Mouse (Mus musculus) layer of hippocampus, adult 8-10 months (tissue): Measurements from ENCODE around the gene Isg20. TPM values are rescaled to one million over a fixed set of nuclear protein-coding genes. Genes with fewer than 3 reads are reported as not detected.

ENCODE experiments used
- DNase-seq, 2 experiments: peaks; one replicate each; pipeline ENCODE4 v3.0.0; 2022; ENCODE audit warnings: low spot score in 2 of 2
- microRNA-seq, 2 experiments: library from miRNA; unstranded; fragments of <30 nt; microRNA quantifications; one replicate each; pipeline ENCODE4 v1.2.0; 2022
- total RNA-seq, 4 experiments: library from RNA; stranded (reverse); gene quantifications; 2 replicates each; pipeline ENCODE4 v1.2.4; 2022

The Isg20 gene
- total RNA-seq, 4 experiments from 2014 or later: 0.83 to 1.4 (median 1.0) TPM; not detected in 1

DNA sequence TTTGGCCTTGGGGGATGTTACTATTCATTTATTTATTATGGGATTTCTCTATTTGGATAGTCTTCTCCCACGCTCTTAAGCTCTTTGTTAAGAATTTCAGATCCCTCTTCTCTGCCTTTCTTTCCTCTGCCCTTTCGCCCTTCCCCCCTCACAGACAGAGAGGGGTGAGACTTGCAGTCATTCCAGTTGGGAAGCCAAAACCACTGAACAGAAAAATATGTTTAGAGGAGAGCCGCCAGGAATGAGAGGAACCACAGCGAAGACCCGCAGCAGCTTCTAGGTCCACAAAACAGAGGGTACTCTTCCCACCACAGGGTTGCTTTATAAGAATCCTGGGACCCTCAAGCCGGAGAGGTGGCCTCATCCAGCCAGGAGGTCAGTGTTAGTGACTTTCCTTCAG, 41.4 kb downstream of the Isg20 start:
- DNase-seq: no peak

DNA sequence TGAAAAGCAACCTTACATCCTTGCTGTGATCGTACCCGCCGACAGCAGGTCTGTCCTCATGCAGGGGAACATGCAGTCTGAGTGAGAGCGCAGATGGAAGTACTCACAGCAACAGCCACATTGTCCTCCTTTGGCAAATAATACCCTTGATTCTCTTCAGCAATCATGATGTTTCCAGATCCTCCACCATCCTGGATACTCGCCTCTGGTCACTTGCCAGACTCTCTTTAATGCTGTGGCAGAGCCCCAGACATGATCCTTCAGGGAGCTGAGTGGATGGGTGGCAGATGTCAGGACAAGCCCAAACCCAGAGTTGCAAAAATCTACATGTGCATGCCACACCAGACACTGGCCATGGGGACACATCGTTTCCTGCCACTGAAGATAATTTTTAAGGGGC, 41.9 kb downstream of the Isg20 start:
- peak in 1 of 2 experiments; percentile 14 for DNase-seq

DNA sequence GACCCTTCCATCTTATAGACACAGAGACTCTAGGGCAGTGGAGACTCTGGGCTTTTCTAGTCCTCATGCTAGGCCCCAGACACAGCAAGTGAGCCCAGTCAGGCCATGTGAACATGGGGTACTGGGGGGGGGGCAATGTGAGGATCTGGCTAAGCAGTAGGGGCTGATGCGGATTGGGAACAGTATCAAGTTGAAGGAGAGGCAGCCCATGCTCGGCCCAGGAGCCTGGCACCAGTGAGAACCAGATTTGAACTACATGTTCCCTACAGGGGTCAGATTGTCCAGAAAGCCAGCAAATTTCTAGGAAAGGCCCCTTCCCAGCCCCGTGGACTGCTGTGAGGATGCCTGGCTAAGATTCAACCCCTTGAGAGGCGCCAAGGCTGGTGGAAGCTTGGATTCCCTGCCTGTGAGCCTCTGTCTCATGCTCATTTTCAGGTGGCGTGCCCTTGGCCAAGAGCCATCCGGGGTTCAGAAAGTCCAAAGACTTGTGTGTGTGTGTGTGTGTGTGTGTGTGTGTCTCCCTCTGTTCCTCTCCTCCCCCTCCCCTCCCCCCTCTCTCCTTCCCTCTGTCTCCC, 45.4 kb downstream of the Isg20 start:
- no peak for DNase-seq

DNA sequence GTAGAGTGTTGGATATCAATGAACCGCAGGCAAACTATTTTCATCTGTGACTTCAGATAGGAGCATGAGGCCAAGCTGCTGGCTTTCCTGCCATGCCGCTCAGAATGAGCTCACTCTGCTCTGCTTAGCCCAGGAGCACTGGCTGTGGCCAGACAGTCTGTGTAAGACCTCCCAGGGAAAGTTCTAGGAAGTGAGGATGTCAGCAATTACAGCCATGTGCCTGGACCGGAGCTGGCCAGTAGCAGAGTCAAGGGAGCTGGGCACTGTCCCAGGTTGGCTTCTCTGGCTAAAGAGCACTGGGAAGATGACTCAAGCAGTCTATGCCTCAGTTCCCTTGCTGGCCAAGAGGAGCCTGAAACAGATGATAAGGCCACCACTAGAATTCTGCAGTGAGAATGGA, 50.7 kb downstream of the Isg20 start:
- DNase-seq: no peak

Small RNA genes within 50 kb of the gene (microRNA-seq; reads per million reads assigned to microRNA genes)
- gene Mir7-2: 87.4 to 125 reads per million in 2 experiments

Other genes with a start within 250 kb of the Isg20 start
- gene Ntrk3, start 175.4 kb upstream of the Isg20 start, total RNA-seq: 100 to 1,000 TPM; 175 to 215 (median 192) TPM
- gene Mrps11, start 130.3 kb upstream of the Isg20 start, total RNA-seq: 10 to 100 TPM; 36.2 to 45.6 (median 42.1) TPM
- gene Mrpl46, start 129.9 kb upstream of the Isg20 start, total RNA-seq: 10 to 100 TPM; 24.8 to 33.6 (median 30.3) TPM
- gene Det1, start 66.2 kb upstream of the Isg20 start, total RNA-seq: 1 to 10 TPM; 5.6 to 8.3 (median 6.5) TPM
- 10 to 100 TPM; 17.8 to 23.3 (median 21.7) TPM for gene Aen, start 17.6 kb upstream of the Isg20 start, total RNA-seq
- gene Acan, start 140.1 kb downstream of the Isg20 start, total RNA-seq: 1 to 10 TPM; 3.0 to 4.4 (median 4.0) TPM
- gene Hapln3, start 217.6 kb downstream of the Isg20 start, total RNA-seq: 1 to 10 TPM; 1.6 to 3.0 (median 1.9) TPM
- 100 to 1,000 TPM; 152 to 176 (median 163) TPM for gene Mfge8, start 235.6 kb downstream of the Isg20 start, total RNA-seq